Mouse (Mus musculus): Measurements from ENCODE around the gene Pheta1.
"Not testable (repeated sequence)": the region's sequence is repeated elsewhere in the genome, so short reads cannot be mapped to it uniquely, and the experiment has no call there.

Gene Pheta1

GRCm38 (mm10) chr5:121846322-121846721, 2.5 kb upstream of the Pheta1 start:
- DNase-seq = no peak

- not testable (repeated sequence) for DNase-seq
Observed at GRCm38 (mm10) chr5:121847269-121847668, 1.5 kb upstream of the Pheta1 start.

- DNase-seq = no peak
Observed at GRCm38 (mm10) chr5:121848035-121848519, 707 bp upstream of the Pheta1 start.

GRCm38 (mm10) chr5:121849478-121850349, 930 bp downstream of the Pheta1 start:
- no peak for DNase-seq

GRCm38 (mm10) chr5:121853368-121854051, 4.7 kb downstream of the Pheta1 start:
- DNase-seq = no peak

- DNase-seq = no peak
Observed at GRCm38 (mm10) chr5:121854768-121855167, 6.0 kb downstream of the Pheta1 start.

GRCm38 (mm10) chr5:121856740-121857139, 8.0 kb downstream of the Pheta1 start:
- DNase-seq = no peak

GRCm38 (mm10) chr5:121858427-121858826, 9.6 kb downstream of the Pheta1 start:
- DNase-seq = no peak

- no peak for DNase-seq
Observed at GRCm38 (mm10) chr5:121861964-121862363, 13.2 kb downstream of the Pheta1 start.

GRCm38 (mm10) chr5:121864330-121864729, 15.5 kb downstream of the Pheta1 start:
- no peak for DNase-seq

GRCm38 (mm10) chr5:121867963-121868362, 19.2 kb downstream of the Pheta1 start:
- DNase-seq = no peak

- DNase-seq = no peak
Observed at GRCm38 (mm10) chr5:121870832-121871231, 22.0 kb downstream of the Pheta1 start.

GRCm38 (mm10) chr5:121871515-121872030, 22.8 kb downstream of the Pheta1 start:
- no peak for DNase-seq

GRCm38 (mm10) chr5:121872158-121872557, 23.4 kb downstream of the Pheta1 start:
- DNase-seq = no peak

- no peak for DNase-seq
Observed at GRCm38 (mm10) chr5:121875041-121875440, 26.3 kb downstream of the Pheta1 start.

GRCm38 (mm10) chr5:121876901-121877300, 28.1 kb downstream of the Pheta1 start:
- no peak for DNase-seq

GRCm38 (mm10) chr5:121878703-121879102, 29.9 kb downstream of the Pheta1 start:
- DNase-seq = no peak

- no peak for DNase-seq
Observed at GRCm38 (mm10) chr5:121879211-121879610, 30.4 kb downstream of the Pheta1 start.

GRCm38 (mm10) chr5:121883356-121883755, 34.6 kb downstream of the Pheta1 start:
- no peak for DNase-seq

- DNase-seq = no peak
Observed at GRCm38 (mm10) chr5:121889375-121889774, 40.6 kb downstream of the Pheta1 start.

GRCm38 (mm10) chr5:121889819-121890362, 41.1 kb downstream of the Pheta1 start:
- DNase-seq = no peak

GRCm38 (mm10) chr5:121890925-121891324, 42.1 kb downstream of the Pheta1 start:
- no peak for DNase-seq

- peak; percentile 80 for DNase-seq
Observed at GRCm38 (mm10) chr5:121892281-121892680, 43.5 kb downstream of the Pheta1 start.

Data from layer of hippocampus, adult 9-11 months (tissue).